Mouse (Mus musculus) inflammation-experienced regulatory T-cells, adult 16 weeks (primary cell): Measurements from ENCODE around the gene Kbtbd7. TPM values are rescaled to one million over a fixed set of nuclear protein-coding genes. Genes with fewer than 3 reads are reported as not detected.

Source experiments
- polyA plus RNA-seq: library from polyadenylated mRNA; unstranded; fragments of 100-300 nt; shearing (Covaris generic); gene quantifications from one replicate; pipeline ENCODE4 v1.2.1, GENCODE M21; 2017

Gene Kbtbd7
- 3.2 TPM for polyA plus RNA-seq

DNA sequence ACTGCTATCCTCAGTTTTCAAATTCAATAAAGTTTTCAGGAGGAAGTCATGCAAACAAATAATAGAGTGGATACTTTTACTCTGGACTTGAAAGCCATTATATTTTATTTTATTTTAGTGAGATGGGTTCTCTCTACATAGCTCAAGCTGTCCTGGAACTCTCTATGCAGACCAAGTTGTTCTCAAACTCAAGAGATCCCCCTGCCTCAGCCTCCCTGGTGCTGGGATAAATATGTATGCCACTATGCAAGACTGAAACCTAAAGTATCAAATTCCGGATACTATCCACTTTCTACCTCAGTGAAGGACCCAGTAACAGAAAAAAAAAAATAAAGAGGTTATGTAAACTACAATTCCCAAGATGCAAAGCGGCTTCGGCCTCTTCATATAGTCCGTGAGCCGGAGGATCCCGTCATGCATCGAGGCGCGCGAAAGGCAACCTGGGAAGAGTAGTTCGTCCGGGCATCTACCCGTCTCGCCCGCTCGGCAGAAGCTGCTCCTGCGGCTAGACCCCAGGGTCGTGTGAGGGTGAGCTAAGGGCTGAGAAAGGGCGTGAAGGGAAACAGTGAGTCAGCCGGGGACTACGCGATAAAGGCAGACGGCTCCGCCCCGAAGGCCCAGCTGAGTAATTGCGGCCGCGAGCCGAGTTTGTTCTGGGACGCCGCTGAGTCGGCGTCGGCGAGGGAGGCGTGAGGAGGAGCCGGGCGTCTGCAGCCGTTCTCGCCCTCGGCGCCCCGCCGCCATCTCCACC, at the start of gene Kbtbd7:
TSS of gene Kbtbd7 (plus strand) at position 533 of the 751 bp plus-strand sequence.

GRCm38 (mm10) chr14:79390265-79390926, 35.9 kb upstream of the Kbtbd7 start, which contains the start of gene Naa16:
Gene Naa16 (minus strand): TSS chr14:79390778.

GRCm38 (mm10) chr14:79397321-79398122, 28.8 kb upstream of the Kbtbd7 start, which contains the start of gene Mtrf1:
Gene Mtrf1 (plus strand): TSS chr14:79397772.

GRCm38 (mm10) chr14:79451681-79452590, 25.6 kb downstream of the Kbtbd7 start, which contains the start of gene Kbtbd6:
Gene Kbtbd6 (plus strand): TSS chr14:79451835.

Other genes starting within 250 kb of the Kbtbd7 start
- not detected for gene Zfp957, start 179.1 kb upstream of the Kbtbd7 start, polyA plus RNA-seq
- gene Rgcc, start 124.9 kb upstream of the Kbtbd7 start, polyA plus RNA-seq, result 10.6 TPM
- 74.2 TPM for gene Naa16, start 35.7 kb upstream of the Kbtbd7 start, polyA plus RNA-seq
- gene Mtrf1, start 28.7 kb upstream of the Kbtbd7 start, polyA plus RNA-seq, result 6.2 TPM
- gene Kbtbd6, start 25.3 kb downstream of the Kbtbd7 start, polyA plus RNA-seq, result 0.21 TPM
- gene Elf1, start 54.7 kb downstream of the Kbtbd7 start, polyA plus RNA-seq, result 205 TPM
- 38.8 TPM for gene Wbp4, start 55.0 kb downstream of the Kbtbd7 start, polyA plus RNA-seq
- gene Sugt1, start 161.2 kb downstream of the Kbtbd7 start, polyA plus RNA-seq, result 122 TPM
- not detected for gene Cnmd, start 235.7 kb downstream of the Kbtbd7 start, polyA plus RNA-seq